Mouse (Mus musculus) heart, embryonic 11.5 days (tissue): ENCODE data around the gene Ucp1. TPM values are rescaled to one million over a fixed set of nuclear protein-coding genes. Genes with fewer than 3 reads are reported as not detected.

ENCODE experiments used
- ATAC-seq: fragments of 200-750 bp; cut with Nextera tagmentation; replicated peaks from 2 replicates; pipeline ENCODE4 v1.8.0; 2017; ENCODE audit warnings: moderate library complexity; ENCODE audit not compliant: insufficient number of reproducible peaks, low FRiP score, low TSS enrichment
- H3K27ac ChIP-seq: fragments of 300-500 bp; sonication (generic); 2 replicates; pipeline ENCODE4 v1.5.1; 2014; ENCODE audit warnings: mild to moderate bottlenecking, low read depth, low read length
- H3K27me3 ChIP-seq: fragments of 300-500 bp; sonication (generic); 2 replicates; pipeline ENCODE4 v1.6.1; 2014; ENCODE audit warnings: mild to moderate bottlenecking, low read length, mixed read lengths; ENCODE audit not compliant: control insufficient read depth, insufficient read depth
- H3K36me3 ChIP-seq: fragments of 300-500 bp; sonication (generic); 2 replicates; pipeline ENCODE4 v1.6.1; 2014; ENCODE audit warnings: mild to moderate bottlenecking, low read length, moderate library complexity, mixed read lengths; ENCODE audit not compliant: control insufficient read depth, insufficient read depth
- H3K4me1 ChIP-seq: fragments of 300-500 bp; sonication (generic); 2 replicates; pipeline ENCODE4 v1.6.1; 2014; ENCODE audit warnings: low read length; ENCODE audit not compliant: control insufficient read depth, insufficient read depth
- H3K4me2 ChIP-seq: fragments of 300-500 bp; sonication (generic); 2 replicates; pipeline ENCODE4 v1.6.1; 2014; ENCODE audit warnings: mild to moderate bottlenecking, moderate library complexity
- H3K4me3 ChIP-seq: fragments of 300-500 bp; sonication (generic); 2 replicates; pipeline ENCODE4 v1.5.1; 2014; ENCODE audit warnings: low read depth, low read length
- H3K9ac ChIP-seq: fragments of 300-500 bp; sonication (generic); 2 replicates; pipeline ENCODE4 v1.6.1; 2014; ENCODE audit warnings: mild to moderate bottlenecking, low read depth, low read length, moderate library complexity
- H3K9me3 ChIP-seq: fragments of 300-500 bp; sonication (generic); replicated peaks from 2 replicates; pipeline ENCODE4 v1.6.1; 2016; ENCODE audit warnings: low read length; ENCODE audit not compliant: control insufficient read depth
- WGBS: fragments of 180-500 bp; shearing (Covaris S2); extraction: QIAGEN DNeasy Blood & Tissue Kit; methylation state at CpG from one replicate; pipeline ENCODE4 v1.1.7; 2014; ENCODE audit not compliant: insufficient replicate concordance; 5-methylcytosine and 5-hydroxymethylcytosine counted together
- polyA plus RNA-seq: library from polyadenylated mRNA; unstranded; fragments of >200 nt; fragmentation: Nextera tagmentation; extraction: Ambion mirVana; gene quantifications from 2 replicates; pipeline ENCODE4 v1.2.1, GENCODE M21; 2014

Ucp1 gene
- not detected in 2 replicates for polyA plus RNA-seq

DNA sequence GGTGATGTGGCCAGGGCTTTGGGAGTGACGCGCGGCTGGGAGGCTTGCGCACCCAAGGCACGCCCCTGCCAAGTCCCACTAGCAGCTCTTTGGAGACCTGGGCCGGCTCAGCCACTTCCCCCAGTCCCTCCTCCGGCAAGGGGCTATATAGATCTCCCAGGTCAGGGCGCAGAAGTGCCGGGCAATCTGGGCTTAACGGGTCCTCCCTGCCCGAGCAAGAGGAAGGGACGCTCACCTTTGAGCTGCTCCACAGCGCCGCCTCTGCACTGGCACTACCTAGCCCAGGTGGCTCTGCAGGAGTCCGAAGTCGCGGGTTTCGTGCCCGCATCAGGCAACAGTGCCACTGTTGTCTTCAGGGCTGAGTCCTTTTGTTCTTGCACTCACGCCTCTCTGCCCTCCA, at the start of gene Ucp1:
Ucp1 (plus strand) TSS at position 177 of the 400 bp plus-strand sequence.
- no peaks in the 10 kb centered on the region for H3K9me3 ChIP-seq
- WGBS: 3% methylated on average over 20 of the region's 20 CpGs
- H3K9ac ChIP-seq: no peak within 1 kb of the TSS

GRCm38 (mm10) chr8:83244151-83244550, 46.0 kb upstream of the Ucp1 start:
- H3K27me3 ChIP-seq: no peaks in the 10 kb centered on the region
- no peaks in the 10 kb centered on the region for H3K9me3 ChIP-seq
- H3K4me3 ChIP-seq: no peak overlapping the region
- H3K4me1 ChIP-seq: no peaks in the 10 kb centered on the region
- H3K9ac ChIP-seq: no peak overlapping the region
- H3K27ac ChIP-seq: no peak overlapping the region
- H3K36me3 ChIP-seq: no peaks in the 10 kb centered on the region
- no peak for ATAC-seq
- H3K4me2 ChIP-seq: no peak overlapping the region
- 87% methylated on average over 7 of the region's 7 CpGs for WGBS

More for the DNA sequence above, at the start of gene Ucp1:
- peak within 1 kb of the TSS; percentile 40 for H3K4me3 ChIP-seq
- H3K36me3 ChIP-seq: no peaks in the 10 kb centered on the region
- peaks cover 23% of the 10 kb centered on the region for H3K27me3 ChIP-seq
- H3K4me2 ChIP-seq: peak within 1 kb of the TSS; percentile 73
- H3K4me1 ChIP-seq: no peaks in the 10 kb centered on the region
- ATAC-seq: no peak
- no peak within 1 kb of the TSS for H3K27ac ChIP-seq

DNA sequence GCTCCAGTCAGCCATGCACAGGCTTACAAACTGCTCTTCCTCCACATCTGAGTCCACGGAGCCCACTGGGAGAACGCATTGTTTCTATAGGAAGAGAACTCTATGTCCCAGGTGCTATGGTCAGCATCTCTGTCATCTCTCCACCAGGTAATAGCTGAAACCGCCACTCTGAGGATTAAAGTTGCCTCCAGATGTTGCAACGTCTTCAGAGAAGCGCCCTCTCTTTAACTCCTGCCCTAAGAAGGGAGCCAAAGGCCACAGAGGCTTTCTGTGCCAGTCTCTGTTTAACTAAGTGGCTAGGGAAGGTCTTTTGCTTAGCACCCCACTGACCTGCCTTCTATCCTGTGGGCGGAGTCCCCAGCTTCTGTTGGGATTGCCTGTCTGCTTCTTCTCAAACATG, 39.3 kb upstream of the Ucp1 start:
- Histone ChIP-seq H3K27me3 (no peaks in the 10 kb centered on the region), H3K36me3 (no peaks in the 10 kb centered on the region), H3K4me3 (no peak overlapping the region), H3K4me1 (no peaks in the 10 kb centered on the region; the same call in 1 of the 2 replicates), H3K27ac (no peak overlapping the region), H3K9ac (no peak overlapping the region), H3K9me3 (no peaks in the 10 kb centered on the region), H3K4me2 (no peak overlapping the region)
- WGBS: 88% methylated on average over 6 of the region's 6 CpGs
- ATAC-seq: no peak

- H3K4me1 ChIP-seq: no peaks in the 10 kb centered on the region; the same call in 1 of the 2 replicates
- H3K9me3 ChIP-seq: no peaks in the 10 kb centered on the region
- no peak overlapping the region for H3K9ac ChIP-seq
- no peaks in the 10 kb centered on the region for H3K36me3 ChIP-seq
- ATAC-seq: no peak
- H3K27me3 ChIP-seq: no peaks in the 10 kb centered on the region
- H3K4me2 ChIP-seq: no peak overlapping the region
- 79% methylated on average over 14 of the region's 14 CpGs for WGBS
- peak overlapping the region; percentile 15; the same call in 1 of the 2 replicates for H3K27ac ChIP-seq
- no peak overlapping the region for H3K4me3 ChIP-seq
Measured at GRCm38 (mm10) chr8:83251362-83252246, 38.5 kb upstream of the Ucp1 start.

GRCm38 (mm10) chr8:83252791-83253190, 37.4 kb upstream of the Ucp1 start:
- Histone ChIP-seq H3K4me2 (no peak overlapping the region), H3K4me1 (no peaks in the 10 kb centered on the region; the same call in 1 of the 2 replicates), H3K9me3 (no peaks in the 10 kb centered on the region), H3K27me3 (no peaks in the 10 kb centered on the region), H3K27ac (no peak overlapping the region), H3K36me3 (no peaks in the 10 kb centered on the region), H3K4me3 (no peak overlapping the region), H3K9ac (no peak overlapping the region)
- 82% methylated on average over 5 of the region's 5 CpGs for WGBS
- no peak for ATAC-seq

- no peak for ATAC-seq
- H3K27ac ChIP-seq: no peak overlapping the region
- no peak overlapping the region for H3K4me2 ChIP-seq
- no peaks in the 10 kb centered on the region for H3K27me3 ChIP-seq
- no peak overlapping the region for H3K9ac ChIP-seq
- H3K4me1 ChIP-seq: no peaks in the 10 kb centered on the region
- no peak overlapping the region for H3K4me3 ChIP-seq
- H3K9me3 ChIP-seq: no peaks in the 10 kb centered on the region
- no peaks in the 10 kb centered on the region for H3K36me3 ChIP-seq
- whole genome bisulfite sequencing: 90% methylated on average over 5 of the region's 5 CpGs
Measured at GRCm38 (mm10) chr8:83257631-83258030, 32.5 kb upstream of the Ucp1 start.

GRCm38 (mm10) chr8:83260418-83261215, 29.5 kb upstream of the Ucp1 start:
- H3K27ac ChIP-seq: no peak overlapping the region
- WGBS: 69% methylated on average over 16 of the region's 16 CpGs
- H3K9me3 ChIP-seq: no peaks in the 10 kb centered on the region
- no peak overlapping the region for H3K4me2 ChIP-seq
- H3K4me1 ChIP-seq: no peaks in the 10 kb centered on the region
- no peaks in the 10 kb centered on the region for H3K27me3 ChIP-seq
- no peak overlapping the region for H3K4me3 ChIP-seq
- H3K9ac ChIP-seq: no peak overlapping the region
- H3K36me3 ChIP-seq: no peaks in the 10 kb centered on the region
- ATAC-seq: no peak; the same call in 1 of the 2 replicates

GRCm38 (mm10) chr8:83271172-83271571, 19.0 kb upstream of the Ucp1 start:
- no peaks in the 10 kb centered on the region for H3K27me3 ChIP-seq
- ATAC-seq: no peak
- WGBS: 92% methylated on average over 14 of the region's 14 CpGs

More at GRCm38 (mm10) chr8:83271172-83271571, 19.0 kb upstream of the Ucp1 start:
- Histone ChIP-seq H3K9ac (no peak overlapping the region), H3K27ac (no peak overlapping the region), H3K36me3 (no peaks in the 10 kb centered on the region), H3K4me2 (no peak overlapping the region), H3K4me3 (no peak overlapping the region), H3K4me1 (no peaks in the 10 kb centered on the region), H3K9me3 (no peaks in the 10 kb centered on the region)
